Mouse (Mus musculus) kidney, postnatal 36 days (tissue): ENCODE results near the gene Spsb2.
"Not testable (repeated sequence)": the region's sequence is repeated elsewhere in the genome, so short reads cannot be mapped to it uniquely, and the experiment has no call there.

ENCODE experiments used
- DNase-seq, 2 experiments: peaks; one replicate each; pipeline ENCODE4 v3.0.0; 2021 to 2022; ENCODE audit warnings: mixed read lengths in 2 of 2

The Spsb2 gene

GRCm38 (mm10) chr6:124808358-124809012, at the start of gene Spsb2:
Gene Spsb2 (plus strand): TSS chr6:124808661.
- DNase-seq = peak; percentile 85 to 89

- no peak for DNase-seq
Measured at GRCm38 (mm10) chr6:124758849-124759232, 49.6 kb upstream of the Spsb2 start.

- DNase-seq = peak; percentile 93 to 94
Measured at GRCm38 (mm10) chr6:124759259-124759658, 49.2 kb upstream of the Spsb2 start.

- DNase-seq = no peak
Measured at GRCm38 (mm10) chr6:124765951-124766350, 42.5 kb upstream of the Spsb2 start.

- no peak for DNase-seq
Measured at GRCm38 (mm10) chr6:124767536-124767919, 40.9 kb upstream of the Spsb2 start.

- DNase-seq = no peak
Measured at GRCm38 (mm10) chr6:124767920-124768703, 40.3 kb upstream of the Spsb2 start.

- DNase-seq = no peak
Measured at GRCm38 (mm10) chr6:124768704-124769044, 39.8 kb upstream of the Spsb2 start.

- DNase-seq = peak in 1 of 2 experiments; percentile 48
Measured at GRCm38 (mm10) chr6:124769101-124769765, 39.2 kb upstream of the Spsb2 start, which contains the start of gene Eno2. Gene Eno2 (minus strand): TSS chr6:124769673.

GRCm38 (mm10) chr6:124770013-124770412, 38.4 kb upstream of the Spsb2 start:
- no peak for DNase-seq

GRCm38 (mm10) chr6:124770511-124770910, 38.0 kb upstream of the Spsb2 start:
- DNase-seq = no peak

GRCm38 (mm10) chr6:124779222-124779983, 29.1 kb upstream of the Spsb2 start, which contains the start of gene Lrrc23:
Gene Lrrc23 (minus strand): TSS chr6:124779727.
- peak; percentile 53 to 62 for DNase-seq

- DNase-seq = peak in 1 of 2 experiments; percentile 60
Measured at GRCm38 (mm10) chr6:124779984-124780416, 28.5 kb upstream of the Spsb2 start.

- no peak for DNase-seq
Measured at GRCm38 (mm10) chr6:124780917-124781316, 27.5 kb upstream of the Spsb2 start.

- peak in 1 of 2 experiments; percentile 66 for DNase-seq
Measured at GRCm38 (mm10) chr6:124782436-124782835, 26.0 kb upstream of the Spsb2 start.

GRCm38 (mm10) chr6:124786756-124787420, 21.6 kb upstream of the Spsb2 start:
- DNase-seq = peak; percentile 50 to 63

- no peak for DNase-seq
Measured at GRCm38 (mm10) chr6:124787722-124788121, 20.7 kb upstream of the Spsb2 start.

GRCm38 (mm10) chr6:124789519-124789918, 18.9 kb upstream of the Spsb2 start:
- DNase-seq = no peak

GRCm38 (mm10) chr6:124790121-124790520, 18.3 kb upstream of the Spsb2 start:
- no peak for DNase-seq

GRCm38 (mm10) chr6:124791911-124792310, 16.6 kb upstream of the Spsb2 start:
- DNase-seq = peak; percentile 58 to 63

GRCm38 (mm10) chr6:124795781-124796180, 12.7 kb upstream of the Spsb2 start:
- DNase-seq = peak; percentile 62 to 79

GRCm38 (mm10) chr6:124796200-124796599, 12.3 kb upstream of the Spsb2 start:
- DNase-seq = no peak

- DNase-seq = not testable (repeated sequence)
Measured at GRCm38 (mm10) chr6:124802400-124802799, 6.1 kb upstream of the Spsb2 start.
